Mouse (Mus musculus): ENCODE data around the gene Cdk12. TPM values are rescaled to one million over a fixed set of nuclear protein-coding genes. Genes with fewer than 3 reads are reported as not detected.
"Not testable (repeated sequence)": the region's sequence is repeated elsewhere in the genome, so short reads cannot be mapped to it uniquely, and the experiment has no call there.

Cdk12 gene
- polyA plus RNA-seq, 1 experiment from 2014 or later: 7.7 TPM

DNA sequence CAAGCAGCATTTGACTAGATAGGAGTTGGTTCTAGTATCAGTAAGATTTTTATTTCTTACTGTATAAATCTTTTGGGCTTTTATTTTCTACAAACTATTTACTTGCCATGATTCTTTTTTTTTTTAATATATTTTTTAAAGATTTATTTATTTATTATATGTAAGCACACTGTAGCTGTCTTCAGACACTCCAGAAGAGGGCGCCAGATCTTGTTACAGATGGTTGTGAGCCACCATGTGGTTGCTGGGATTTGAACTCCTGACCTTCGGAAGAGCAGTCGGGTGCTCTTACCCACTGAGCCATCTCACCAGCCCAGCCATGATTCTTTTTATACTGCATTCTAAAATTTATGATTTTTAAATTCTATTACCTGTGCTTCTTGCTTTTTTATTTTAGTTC, 40.1 kb downstream of the Cdk12 start:
- not testable (repeated sequence) for H3K9me3 ChIP-seq (replicated peaks; ENCODE audit: control insufficient read depth, low read length); H3K4me1 ChIP-seq (ENCODE audit: control insufficient read depth, insufficient read depth, low read length); ATAC-seq (ENCODE audit: insufficient read depth, low FRiP score); H3K4me3 ChIP-seq (replicated peaks; ENCODE audit: low read length); H3K27ac ChIP-seq (ENCODE audit: low read length); H3K4me2 ChIP-seq (ENCODE audit: low read depth, low read length); H3K9ac ChIP-seq (ENCODE audit: low read length); H3K27me3 ChIP-seq (ENCODE audit: control insufficient read depth, insufficient read depth, low read length)
- H3K36me3 ChIP-seq (ENCODE audit: control insufficient read depth, insufficient read depth, low read length): peaks cover 33% of the 10 kb centered on the region
- 72% methylated on average over 3 of the region's 3 CpGs for WGBS

DNA sequence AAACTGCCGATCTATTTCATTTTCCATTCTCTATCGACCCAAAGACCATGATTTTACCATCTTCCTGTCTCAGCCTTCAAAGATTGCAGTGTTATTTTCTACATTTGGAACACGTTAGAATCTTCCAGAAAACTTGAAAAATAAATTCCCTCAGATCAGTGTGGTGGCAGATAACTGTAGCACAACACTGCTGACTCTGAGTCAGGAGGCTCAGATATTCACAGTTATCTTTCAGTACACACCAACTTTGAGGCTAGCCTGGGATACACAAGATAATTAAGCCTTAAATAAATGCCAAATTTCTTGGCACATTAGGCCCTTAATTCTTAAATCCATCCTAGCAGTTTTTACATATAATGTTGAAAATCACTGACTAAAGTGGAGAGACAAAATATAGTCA, 41.6 kb downstream of the Cdk12 start:
- Histone ChIP-seq H3K4me2 (ENCODE audit: low read depth, low read length) (no peak overlapping the region), H3K4me3 (replicated peaks; ENCODE audit: low read length) (no peak overlapping the region), H3K36me3 (ENCODE audit: control insufficient read depth, insufficient read depth, low read length) (peaks cover 27% of the 10 kb centered on the region), H3K9me3 (replicated peaks; ENCODE audit: control insufficient read depth, low read length) (no peaks in the 10 kb centered on the region), H3K27ac (ENCODE audit: low read length) (no peak overlapping the region), H3K9ac (ENCODE audit: low read length) (no peak overlapping the region), H3K27me3 (ENCODE audit: control insufficient read depth, insufficient read depth, low read length) (no peaks in the 10 kb centered on the region), H3K4me1 (ENCODE audit: control insufficient read depth, insufficient read depth, low read length) (no peaks in the 10 kb centered on the region)
- WGBS: 94% methylated on average over 3 of the region's 3 CpGs
- no peak for ATAC-seq (ENCODE audit: insufficient read depth, low FRiP score)

- H3K4me2 ChIP-seq (ENCODE audit: low read depth, low read length): no peak overlapping the region
- no peak overlapping the region for H3K27ac ChIP-seq (ENCODE audit: low read length)
- no peak overlapping the region for H3K9ac ChIP-seq (ENCODE audit: low read length)
- no peaks in the 10 kb centered on the region for H3K4me1 ChIP-seq (ENCODE audit: control insufficient read depth, insufficient read depth, low read length)
- no peak overlapping the region for H3K4me3 ChIP-seq (replicated peaks; ENCODE audit: low read length)
- no peaks in the 10 kb centered on the region for H3K9me3 ChIP-seq (replicated peaks; ENCODE audit: control insufficient read depth, low read length)
- ATAC-seq (ENCODE audit: insufficient read depth, low FRiP score): no peak
- whole genome bisulfite sequencing: 76% methylated on average over 1 of the region's 1 CpGs
- H3K36me3 ChIP-seq (ENCODE audit: control insufficient read depth, insufficient read depth, low read length): peaks cover 18% of the 10 kb centered on the region
- H3K27me3 ChIP-seq (ENCODE audit: control insufficient read depth, insufficient read depth, low read length): no peaks in the 10 kb centered on the region
Measured at GRCm38 (mm10) chr11:98247325-98247724, 44.5 kb downstream of the Cdk12 start.

GRCm38 (mm10) chr11:98253807-98254206, 50.9 kb downstream of the Cdk12 start:
- Histone ChIP-seq H3K4me3 (replicated peaks; ENCODE audit: low read length) (no peak overlapping the region), H3K9ac (ENCODE audit: low read length) (no peak overlapping the region), H3K27ac (ENCODE audit: low read length) (no peak overlapping the region), H3K4me1 (ENCODE audit: control insufficient read depth, insufficient read depth, low read length) (no peaks in the 10 kb centered on the region), H3K27me3 (ENCODE audit: control insufficient read depth, insufficient read depth, low read length) (no peaks in the 10 kb centered on the region), H3K36me3 (ENCODE audit: control insufficient read depth, insufficient read depth, low read length) (no peaks in the 10 kb centered on the region), H3K9me3 (replicated peaks; ENCODE audit: control insufficient read depth, low read length) (no peaks in the 10 kb centered on the region), H3K4me2 (ENCODE audit: low read depth, low read length) (no peak overlapping the region)
- WGBS: 86% methylated on average over 2 of the region's 2 CpGs
- ATAC-seq (ENCODE audit: insufficient read depth, low FRiP score): no peak

GRCm38 (mm10) chr11:98260706-98261479, 58.0 kb downstream of the Cdk12 start:
- no peak overlapping the region for H3K9ac ChIP-seq (ENCODE audit: low read length)
- ATAC-seq (ENCODE audit: insufficient read depth, low FRiP score): no peak

DNA sequence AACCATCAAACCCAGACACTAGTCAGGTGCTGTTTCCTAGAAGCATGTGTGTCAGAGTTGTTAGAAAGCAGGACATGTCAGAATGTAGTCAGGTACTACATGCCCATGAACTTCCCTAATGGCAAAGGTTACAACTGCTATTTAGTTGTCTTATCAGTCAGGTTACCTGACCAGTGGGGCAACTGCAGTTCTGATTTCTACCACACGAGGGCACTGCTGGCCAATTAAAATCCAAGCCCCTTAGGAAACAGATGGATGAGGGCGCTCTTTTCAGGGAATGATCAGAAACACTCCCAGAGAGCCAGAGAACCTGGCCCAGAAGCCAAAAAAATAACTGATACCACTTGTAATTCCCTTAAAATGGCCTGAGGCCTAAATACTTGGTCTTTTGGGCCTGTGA, 62.2 kb downstream of the Cdk12 start:
- H3K4me2 ChIP-seq (ENCODE audit: low read depth, low read length): no peak overlapping the region
- H3K27ac ChIP-seq (ENCODE audit: low read length): no peak overlapping the region
- WGBS: 3% methylated on average over 2 of the region's 2 CpGs
- H3K9me3 ChIP-seq (replicated peaks; ENCODE audit: control insufficient read depth, low read length): no peaks in the 10 kb centered on the region
- H3K4me3 ChIP-seq (replicated peaks; ENCODE audit: low read length): no peak overlapping the region
- H3K9ac ChIP-seq (ENCODE audit: low read length): no peak overlapping the region
- H3K27me3 ChIP-seq (ENCODE audit: control insufficient read depth, insufficient read depth, low read length): no peaks in the 10 kb centered on the region
- H3K36me3 ChIP-seq (ENCODE audit: control insufficient read depth, insufficient read depth, low read length): no peaks in the 10 kb centered on the region
- H3K4me1 ChIP-seq (ENCODE audit: control insufficient read depth, insufficient read depth, low read length): no peaks in the 10 kb centered on the region
- no peak for ATAC-seq (ENCODE audit: insufficient read depth, low FRiP score)

More at GRCm38 (mm10) chr11:98260706-98261479, 58.0 kb downstream of the Cdk12 start:
- Histone ChIP-seq H3K4me3 (replicated peaks; ENCODE audit: low read length) (no peak overlapping the region), H3K4me2 (ENCODE audit: low read depth, low read length) (no peak overlapping the region), H3K36me3 (ENCODE audit: control insufficient read depth, insufficient read depth, low read length) (no peaks in the 10 kb centered on the region), H3K9me3 (replicated peaks; ENCODE audit: control insufficient read depth, low read length) (no peaks in the 10 kb centered on the region), H3K27me3 (ENCODE audit: control insufficient read depth, insufficient read depth, low read length) (no peaks in the 10 kb centered on the region), H3K4me1 (ENCODE audit: control insufficient read depth, insufficient read depth, low read length) (no peaks in the 10 kb centered on the region), H3K27ac (ENCODE audit: low read length) (no peak overlapping the region)
- WGBS: 72% methylated on average over 8 of the region's 8 CpGs

- WGBS: 79% methylated on average over 5 of the region's 5 CpGs
- no peak overlapping the region for H3K4me2 ChIP-seq (ENCODE audit: low read depth, low read length)
- no peak for ATAC-seq (ENCODE audit: insufficient read depth, low FRiP score)
- no peak overlapping the region for H3K27ac ChIP-seq (ENCODE audit: low read length)
- H3K9me3 ChIP-seq (replicated peaks; ENCODE audit: control insufficient read depth, low read length): no peaks in the 10 kb centered on the region
- H3K4me1 ChIP-seq (ENCODE audit: control insufficient read depth, insufficient read depth, low read length): no peaks in the 10 kb centered on the region
- H3K9ac ChIP-seq (ENCODE audit: low read length): no peak overlapping the region
- H3K27me3 ChIP-seq (ENCODE audit: control insufficient read depth, insufficient read depth, low read length): no peaks in the 10 kb centered on the region
- H3K36me3 ChIP-seq (ENCODE audit: control insufficient read depth, insufficient read depth, low read length): 0 out of 2 replicates have a peak, but pooled peaks cover 5% of the 10 kb centered on the region
- H3K4me3 ChIP-seq (replicated peaks; ENCODE audit: low read length): no peak overlapping the region
Measured at GRCm38 (mm10) chr11:98265891-98266290, 63.0 kb downstream of the Cdk12 start.

DNA sequence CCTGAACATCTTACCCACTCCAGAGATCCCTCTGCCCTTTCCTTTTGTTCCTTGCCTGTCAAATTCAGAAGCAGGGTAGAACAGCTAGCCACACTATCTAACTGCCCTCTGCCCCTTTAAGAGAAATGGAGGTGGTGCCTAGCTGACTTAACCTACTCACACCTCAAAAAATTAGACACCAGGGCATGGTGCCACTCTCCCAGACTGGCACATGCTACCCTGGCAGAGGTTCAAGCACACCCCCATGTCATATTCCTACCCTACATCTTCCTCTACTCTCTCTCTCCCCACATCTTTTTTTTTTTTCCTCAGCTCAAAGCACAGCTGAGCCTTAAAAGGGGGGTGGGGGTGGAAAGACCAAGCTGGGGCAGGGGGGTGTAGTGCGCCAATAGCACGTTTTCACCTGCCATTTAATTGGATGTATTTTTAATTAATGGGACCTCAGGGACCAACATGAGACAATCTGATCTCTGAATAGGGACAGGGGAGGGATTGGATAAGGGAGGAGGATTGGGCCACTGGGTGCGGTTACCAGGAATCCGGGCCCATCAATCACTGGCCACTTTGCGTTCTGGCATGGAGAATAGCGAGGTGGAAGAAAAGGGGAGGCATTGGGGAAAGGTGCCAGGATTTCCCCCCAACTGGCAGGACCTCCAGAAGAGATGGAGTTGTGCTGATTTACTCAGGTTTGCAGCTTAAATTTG, 64.0 kb downstream of the Cdk12 start:
- Histone ChIP-seq H3K4me2 (ENCODE audit: low read depth, low read length) (no peak overlapping the region), H3K27ac (ENCODE audit: low read length) (no peak overlapping the region), H3K9ac (ENCODE audit: low read length) (no peak overlapping the region), H3K9me3 (replicated peaks; ENCODE audit: control insufficient read depth, low read length) (no peaks in the 10 kb centered on the region), H3K4me3 (replicated peaks; ENCODE audit: low read length) (no peak overlapping the region), H3K36me3 (ENCODE audit: control insufficient read depth, insufficient read depth, low read length) (peaks cover 8% of the 10 kb centered on the region; the same call in 1 of the 2 replicates), H3K4me1 (ENCODE audit: control insufficient read depth, insufficient read depth, low read length) (no peaks in the 10 kb centered on the region), H3K27me3 (ENCODE audit: control insufficient read depth, insufficient read depth, low read length) (no peaks in the 10 kb centered on the region)
- WGBS: 66% methylated on average over 6 of the region's 6 CpGs
- no peak for ATAC-seq (ENCODE audit: insufficient read depth, low FRiP score)

DNA sequence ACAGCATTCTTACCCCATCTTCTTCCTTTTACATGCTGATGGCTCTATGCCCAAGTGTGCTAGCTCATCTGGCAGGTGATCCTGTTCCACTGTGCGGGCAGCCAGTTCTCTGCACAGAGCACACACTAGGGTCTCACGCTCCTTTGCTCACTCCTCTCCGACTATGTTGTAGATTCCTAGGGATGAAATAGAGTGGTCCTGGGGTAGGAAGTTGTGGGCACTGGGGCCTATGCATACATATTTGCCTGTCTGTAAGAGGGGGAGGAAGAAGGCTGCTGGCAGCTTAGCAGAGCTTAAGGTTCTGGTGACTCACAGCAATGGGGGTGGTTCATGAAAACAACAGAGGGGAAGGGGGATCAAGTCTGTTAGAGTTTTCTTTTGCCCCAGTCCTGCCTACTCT, 67.2 kb downstream of the Cdk12 start:
- Histone ChIP-seq H3K36me3 (ENCODE audit: control insufficient read depth, insufficient read depth, low read length) (peaks cover 8% of the 10 kb centered on the region; the same call in 1 of the 2 replicates), H3K4me1 (ENCODE audit: control insufficient read depth, insufficient read depth, low read length) (no peaks in the 10 kb centered on the region), H3K4me2 (ENCODE audit: low read depth, low read length) (no peak overlapping the region), H3K9ac (ENCODE audit: low read length) (no peak overlapping the region), H3K27ac (ENCODE audit: low read length) (no peak overlapping the region), H3K27me3 (ENCODE audit: control insufficient read depth, insufficient read depth, low read length) (no peaks in the 10 kb centered on the region), H3K9me3 (replicated peaks; ENCODE audit: control insufficient read depth, low read length) (no peaks in the 10 kb centered on the region), H3K4me3 (replicated peaks; ENCODE audit: low read length) (no peak overlapping the region)
- WGBS: 89% methylated on average over 3 of the region's 3 CpGs
- ATAC-seq (ENCODE audit: insufficient read depth, low FRiP score): no peak

Data from stomach, embryonic 16.5 days (tissue).